Mouse (Mus musculus) central nervous system, embryonic 18 days (tissue): Measurements from ENCODE around the gene Foxred1. TPM values are rescaled to one million over a fixed set of nuclear protein-coding genes. Genes with fewer than 3 reads are reported as not detected.

ENCODE experiments used
- polyA plus RNA-seq: library from polyadenylated mRNA; depleted of rRNA; stranded (reverse); fragments of >200 nt; gene quantifications from 2 replicates; pipeline ENCODE4 v1.2.3, GENCODE M21; 2012; rRNA removed

Gene Foxred1
- polyA plus RNA-seq: 54.7 and 63.6 TPM in 2 replicates

DNA sequence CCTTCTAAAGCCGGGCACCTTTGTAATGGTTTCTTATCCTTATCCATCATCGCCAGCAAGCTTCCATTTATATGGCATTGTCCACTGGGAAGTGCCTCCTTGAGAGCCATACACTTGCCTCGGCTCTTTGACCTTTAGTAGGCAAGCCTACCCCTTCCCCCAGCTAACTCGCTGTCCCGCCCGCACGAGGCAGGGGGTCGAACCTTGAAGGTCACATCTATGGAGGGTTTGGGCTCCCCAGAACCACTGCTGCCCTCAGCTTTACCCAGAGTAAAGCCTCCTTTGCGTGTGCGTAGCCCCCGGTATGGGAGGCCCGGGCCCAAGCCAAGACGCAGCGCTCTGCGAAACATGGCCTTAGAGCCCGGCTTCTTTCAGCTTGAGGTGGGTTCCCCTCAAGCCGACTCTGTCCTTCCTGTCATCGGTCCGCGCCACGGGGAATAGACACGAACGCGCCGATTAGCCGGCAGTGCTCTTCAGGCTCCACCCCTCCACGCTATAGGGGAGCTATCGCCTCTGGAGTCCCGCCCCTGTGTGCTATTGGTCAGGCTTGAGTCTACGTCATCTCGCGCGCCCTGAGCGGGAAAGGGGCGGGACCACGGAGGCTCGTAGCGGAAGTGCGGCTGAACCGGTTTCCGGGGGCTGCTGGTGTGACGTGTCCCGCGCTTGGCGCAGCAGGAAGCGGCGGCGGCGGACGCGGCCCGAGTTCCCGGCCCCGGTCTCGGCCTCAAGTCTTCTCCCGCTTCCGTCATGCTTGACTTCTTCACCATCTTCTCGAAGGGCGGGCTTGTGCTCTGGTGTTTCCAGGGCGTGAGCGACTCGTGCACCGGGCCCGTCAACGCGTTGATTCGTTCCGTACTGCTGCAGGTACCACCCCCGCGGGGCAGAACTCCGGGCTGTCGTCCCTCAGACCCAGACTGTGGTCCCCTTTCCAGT, at the start of gene Foxred1:
Foxred1 (minus strand) TSS at position 514 of the 933 bp plus-strand sequence.

DNA sequence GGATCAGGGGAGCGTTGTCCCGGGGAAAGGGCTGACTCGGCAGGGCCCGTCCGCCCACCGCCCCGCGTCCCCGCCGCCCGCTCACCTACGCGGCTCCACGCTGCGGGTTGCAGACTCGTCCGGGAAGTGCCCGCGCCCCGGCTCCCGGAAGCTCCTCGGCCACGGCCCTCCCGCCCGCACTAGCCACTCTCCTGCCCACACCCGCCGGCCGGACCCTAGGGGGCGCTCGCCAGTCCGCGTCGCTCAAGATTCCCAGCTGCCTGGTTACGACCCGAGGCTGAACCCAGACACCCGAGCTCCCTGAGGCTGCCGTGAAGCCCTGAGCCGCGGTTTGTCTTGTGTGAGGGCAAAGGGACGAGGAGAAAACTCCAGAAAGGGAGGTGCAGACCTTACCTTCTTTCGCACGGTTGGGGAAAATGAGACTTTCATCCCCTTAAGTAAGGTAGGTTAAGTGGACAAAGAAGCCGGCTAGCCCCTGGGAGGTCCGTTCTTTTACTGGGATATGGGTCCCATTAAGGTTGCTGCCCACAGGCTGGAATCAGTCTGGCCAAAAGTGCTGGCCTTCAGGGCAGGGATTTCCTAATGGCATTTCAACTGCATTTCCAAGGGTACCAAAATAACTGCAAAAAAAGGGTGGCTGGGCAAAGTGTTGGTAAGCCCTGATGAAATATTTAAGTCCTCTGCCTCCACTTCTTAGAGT, 10.9 kb downstream of the Foxred1 start, which contains the start of the genes Srpr and Tirap:
Srpr (plus strand) TSS at position 404 of the 700 bp plus-strand sequence.
Tirap (minus strand) TSS at position 520 of the 700 bp plus-strand sequence.

DNA sequence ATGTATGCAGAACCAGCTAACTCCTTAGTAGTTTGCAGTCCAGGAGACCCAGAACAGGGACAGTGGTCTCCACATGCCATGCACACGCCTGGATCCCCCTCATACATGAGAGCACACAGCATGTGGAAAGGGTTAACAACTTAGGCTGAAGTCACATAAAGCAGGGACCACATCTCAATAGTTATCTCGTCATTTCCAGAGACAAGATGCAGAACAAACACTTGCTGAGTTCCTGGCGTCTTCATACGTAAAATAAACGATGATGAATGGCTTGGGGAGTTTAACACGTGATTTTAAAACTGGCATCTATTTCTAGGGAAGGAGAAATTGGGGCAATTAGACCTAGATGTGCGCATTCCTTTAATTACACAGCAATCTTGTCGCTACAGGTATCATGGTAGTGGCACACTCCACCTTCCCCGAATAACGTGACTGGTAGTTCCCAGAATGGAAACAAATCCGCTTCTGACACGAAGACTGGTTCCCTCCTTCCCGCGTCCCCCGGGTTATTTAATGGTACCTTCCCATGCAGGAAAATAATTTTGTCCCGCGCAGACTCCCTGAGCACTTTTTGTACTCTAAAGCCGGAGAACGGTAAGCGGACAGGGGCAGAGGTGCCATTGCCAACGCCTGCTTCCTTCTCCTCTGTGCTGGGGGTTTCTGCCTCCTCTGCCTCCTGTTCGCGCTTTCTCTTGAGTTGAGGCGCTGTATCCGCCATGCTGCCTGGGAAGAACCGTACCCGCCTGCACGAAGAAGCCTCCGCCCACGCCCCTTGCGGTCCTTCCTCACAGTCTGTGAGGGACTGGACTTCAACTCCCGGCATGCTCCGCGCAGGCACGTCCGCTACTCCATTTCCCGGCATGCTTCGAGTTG, 35.4 kb downstream of the Foxred1 start, which contains the start of gene Dcps:
Dcps (minus strand) TSS at position 811 of the 873 bp plus-strand sequence.

Other genes with a start within 250 kb of the Foxred1 start
- gene St3gal4, start 91.8 kb downstream of the Foxred1 start, polyA plus RNA-seq: 3.5 and 4.2 TPM in 2 replicates
- 57.9 and 60.0 TPM in 2 replicates for gene Dcps, start 35.0 kb downstream of the Foxred1 start, polyA plus RNA-seq
- 38.6 and 41.6 TPM in 2 replicates for gene Srpr, start 10.9 kb downstream of the Foxred1 start, polyA plus RNA-seq
- gene Tirap, start 10.8 kb downstream of the Foxred1 start, polyA plus RNA-seq: 2.4 and 2.5 TPM in 2 replicates
- 44.0 TPM in 2 replicates for gene Fam118b, start 56.8 kb upstream of the Foxred1 start, polyA plus RNA-seq
- gene Rpusd4, start 56.8 kb upstream of the Foxred1 start, polyA plus RNA-seq: 13.3 and 15.2 TPM in 2 replicates
- 11.3 and 11.8 TPM in 2 replicates for gene Cdon, start 210.1 kb upstream of the Foxred1 start, polyA plus RNA-seq